Mouse (Mus musculus): ENCODE measurements around the gene Dbnl. TPM values are rescaled to one million over a fixed set of nuclear protein-coding genes. Genes with fewer than 3 reads are reported as not detected.

Dbnl gene
- 133 TPM in 2 replicates for polyA plus RNA-seq (2014; fragmentation: Nextera tagmentation; extraction: Ambion mirVana)

- H3K27ac ChIP-seq, result peak within 1 kb of the TSS; percentile 93
- peak within 1 kb of the TSS; percentile 94 for H3K9ac ChIP-seq
- peaks cover 23% of the 10 kb centered on the region for H3K4me1 ChIP-seq (replicated peaks; ENCODE audit: control insufficient read depth, insufficient read depth, low read length)
- DNase-seq (ENCODE audit: low spot score) (peak; percentile 97), ATAC-seq (ENCODE audit: low FRiP score) (peak; percentile 96)
- H3K4me2 ChIP-seq (replicated peaks), result peak within 1 kb of the TSS; percentile 92
- H3K36me3 ChIP-seq (replicated peaks; ENCODE audit: control insufficient read depth, insufficient read depth), result peaks cover 29% of the 10 kb centered on the region
- peak within 1 kb of the TSS; percentile 92 for H3K4me3 ChIP-seq (replicated peaks; ENCODE audit: low read length)
- H3K9me3 ChIP-seq (ENCODE audit: control insufficient read depth, low read length), result no peaks in the 10 kb centered on the region
- no peaks in the 10 kb centered on the region for H3K27me3 ChIP-seq (ENCODE audit: control insufficient read depth, insufficient read depth, low read length)
- under 1% methylated on average over 67 of the region's 74 CpGs for WGBS
Measured at GRCm38 (mm10) chr11:5788056-5789014, at the start of gene Dbnl. Gene Dbnl, plus strand, starts transcription at chr11:5788488.

- DNase-seq (ENCODE audit: low spot score), result no peak
- no peaks in the 10 kb centered on the region for H3K9me3 ChIP-seq (ENCODE audit: control insufficient read depth, low read length)
- WGBS, result 71% methylated on average over 5 of the region's 5 CpGs
Measured at GRCm38 (mm10) chr11:5738888-5739632, 49.2 kb upstream of the Dbnl start.

GRCm38 (mm10) chr11:5739846-5740245 lies 48.4 kb upstream of the Dbnl start:
- no peak overlapping the region for H3K27ac ChIP-seq
- H3K4me3 ChIP-seq (replicated peaks; ENCODE audit: low read length), result peak overlapping the region; percentile 93
- peak overlapping the region; percentile 16; the same call in 1 of the 2 replicates for H3K9ac ChIP-seq
- H3K9me3 ChIP-seq (ENCODE audit: control insufficient read depth, low read length), result no peaks in the 10 kb centered on the region
- peak overlapping the region; percentile 91 for H3K4me2 ChIP-seq (replicated peaks)
- ATAC-seq (ENCODE audit: low FRiP score) (no peak), DNase-seq (ENCODE audit: low spot score) (no peak)
- H3K4me1 ChIP-seq (replicated peaks; ENCODE audit: control insufficient read depth, insufficient read depth, low read length), result peaks cover 11% of the 10 kb centered on the region
- H3K36me3 ChIP-seq (replicated peaks; ENCODE audit: control insufficient read depth, insufficient read depth), result no peaks in the 10 kb centered on the region
- 53% methylated on average over 3 of the region's 3 CpGs for WGBS
- H3K27me3 ChIP-seq (ENCODE audit: control insufficient read depth, insufficient read depth, low read length), result no peaks in the 10 kb centered on the region

More at GRCm38 (mm10) chr11:5738888-5739632, 49.2 kb upstream of the Dbnl start:
- H3K4me3 ChIP-seq (replicated peaks; ENCODE audit: low read length), result no peak overlapping the region
- ATAC-seq (ENCODE audit: low FRiP score), result no peak
- H3K36me3 ChIP-seq (replicated peaks; ENCODE audit: control insufficient read depth, insufficient read depth), result no peaks in the 10 kb centered on the region
- H3K4me1 ChIP-seq (replicated peaks; ENCODE audit: control insufficient read depth, insufficient read depth, low read length), result peaks cover 11% of the 10 kb centered on the region
- H3K9ac ChIP-seq, result no peak overlapping the region
- no peaks in the 10 kb centered on the region for H3K27me3 ChIP-seq (ENCODE audit: control insufficient read depth, insufficient read depth, low read length)
- H3K27ac ChIP-seq, result no peak overlapping the region
- H3K4me2 ChIP-seq (replicated peaks), result no peak overlapping the region

GRCm38 (mm10) chr11:5740599-5740964 lies 47.7 kb upstream of the Dbnl start:
- Histone ChIP-seq H3K4me3 (replicated peaks; ENCODE audit: low read length) (peak overlapping the region; percentile 93), H3K27ac (peak overlapping the region; percentile 79), H3K4me2 (replicated peaks) (peak overlapping the region; percentile 91), H3K9me3 (ENCODE audit: control insufficient read depth, low read length) (no peaks in the 10 kb centered on the region), H3K27me3 (ENCODE audit: control insufficient read depth, insufficient read depth, low read length) (no peaks in the 10 kb centered on the region), H3K4me1 (replicated peaks; ENCODE audit: control insufficient read depth, insufficient read depth, low read length) (peaks cover 11% of the 10 kb centered on the region), H3K36me3 (replicated peaks; ENCODE audit: control insufficient read depth, insufficient read depth) (no peaks in the 10 kb centered on the region), H3K9ac (peak overlapping the region; percentile 98)
- under 1% methylated on average over 26 of the region's 26 CpGs for WGBS
- peak; percentile 41 for DNase-seq (ENCODE audit: low spot score)
- peak; percentile 59; the same call in 1 of the 2 replicates for ATAC-seq (ENCODE audit: low FRiP score)

GRCm38 (mm10) chr11:5740965-5741627 lies 47.2 kb upstream of the Dbnl start:
- no peaks in the 10 kb centered on the region for H3K9me3 ChIP-seq (ENCODE audit: control insufficient read depth, low read length)
- H3K4me3 ChIP-seq (replicated peaks; ENCODE audit: low read length), result peak overlapping the region; percentile 93
- peak overlapping the region; percentile 91 for H3K4me2 ChIP-seq (replicated peaks)
- ATAC-seq (ENCODE audit: low FRiP score) (peak; percentile 92), DNase-seq (ENCODE audit: low spot score) (peak; percentile 72)
- H3K9ac ChIP-seq, result peak overlapping the region; percentile 98
- peaks cover 11% of the 10 kb centered on the region for H3K4me1 ChIP-seq (replicated peaks; ENCODE audit: control insufficient read depth, insufficient read depth, low read length)
- no peaks in the 10 kb centered on the region for H3K27me3 ChIP-seq (ENCODE audit: control insufficient read depth, insufficient read depth, low read length)
- no peaks in the 10 kb centered on the region for H3K36me3 ChIP-seq (replicated peaks; ENCODE audit: control insufficient read depth, insufficient read depth)
- peak overlapping the region; percentile 79 for H3K27ac ChIP-seq
- WGBS, result 1% methylated on average over 46 of the region's 50 CpGs

GRCm38 (mm10) chr11:5742106-5742505 lies 46.2 kb upstream of the Dbnl start:
- Histone ChIP-seq H3K4me2 (replicated peaks) (no peak overlapping the region), H3K9ac (no peak overlapping the region), H3K4me1 (replicated peaks; ENCODE audit: control insufficient read depth, insufficient read depth, low read length) (peaks cover 11% of the 10 kb centered on the region), H3K4me3 (replicated peaks; ENCODE audit: low read length) (no peak overlapping the region), H3K27me3 (ENCODE audit: control insufficient read depth, insufficient read depth, low read length) (no peaks in the 10 kb centered on the region), H3K36me3 (replicated peaks; ENCODE audit: control insufficient read depth, insufficient read depth) (no peaks in the 10 kb centered on the region), H3K9me3 (ENCODE audit: control insufficient read depth, low read length) (no peaks in the 10 kb centered on the region), H3K27ac (no peak overlapping the region)
- 76% methylated on average over 7 of the region's 7 CpGs for WGBS
- ATAC-seq (ENCODE audit: low FRiP score) (no peak), DNase-seq (ENCODE audit: low spot score) (no peak)

- H3K27me3 ChIP-seq (ENCODE audit: control insufficient read depth, insufficient read depth, low read length), result no peaks in the 10 kb centered on the region
- H3K9ac ChIP-seq, result no peak overlapping the region
- no peak for ATAC-seq (ENCODE audit: low FRiP score)
- H3K4me3 ChIP-seq (replicated peaks; ENCODE audit: low read length), result no peak overlapping the region
- H3K36me3 ChIP-seq (replicated peaks; ENCODE audit: control insufficient read depth, insufficient read depth), result no peaks in the 10 kb centered on the region
- peaks cover 6% of the 10 kb centered on the region; the same call in 1 of the 2 replicates for H3K4me1 ChIP-seq (replicated peaks; ENCODE audit: control insufficient read depth, insufficient read depth, low read length)
- 80% methylated on average over 2 of the region's 2 CpGs for WGBS
- H3K27ac ChIP-seq, result no peak overlapping the region
- no peaks in the 10 kb centered on the region for H3K9me3 ChIP-seq (ENCODE audit: control insufficient read depth, low read length)
- DNase-seq (ENCODE audit: low spot score), result no peak
- H3K4me2 ChIP-seq (replicated peaks), result no peak overlapping the region
Measured at GRCm38 (mm10) chr11:5744951-5745350, 43.3 kb upstream of the Dbnl start.

GRCm38 (mm10) chr11:5753755-5754154 lies 34.5 kb upstream of the Dbnl start:
- no peak overlapping the region for H3K4me3 ChIP-seq (replicated peaks; ENCODE audit: low read length)
- no peak overlapping the region for H3K27ac ChIP-seq
- no peaks in the 10 kb centered on the region for H3K27me3 ChIP-seq (ENCODE audit: control insufficient read depth, insufficient read depth, low read length)
- WGBS, result 94% methylated on average over 2 of the region's 2 CpGs
- H3K4me1 ChIP-seq (replicated peaks; ENCODE audit: control insufficient read depth, insufficient read depth, low read length), result no peaks in the 10 kb centered on the region
- no peaks in the 10 kb centered on the region for H3K36me3 ChIP-seq (replicated peaks; ENCODE audit: control insufficient read depth, insufficient read depth)
- no peak overlapping the region for H3K4me2 ChIP-seq (replicated peaks)
- ATAC-seq (ENCODE audit: low FRiP score) (no peak), DNase-seq (ENCODE audit: low spot score) (no peak)
- 0 out of 2 replicates have a peak, but pooled peaks cover 9% of the 10 kb centered on the region for H3K9me3 ChIP-seq (ENCODE audit: control insufficient read depth, low read length)
- H3K9ac ChIP-seq, result no peak overlapping the region

Data from hindbrain, embryonic 14.5 days (tissue).